Mouse (Mus musculus): ENCODE measurements around the gene Nr1i3.

DNA sequence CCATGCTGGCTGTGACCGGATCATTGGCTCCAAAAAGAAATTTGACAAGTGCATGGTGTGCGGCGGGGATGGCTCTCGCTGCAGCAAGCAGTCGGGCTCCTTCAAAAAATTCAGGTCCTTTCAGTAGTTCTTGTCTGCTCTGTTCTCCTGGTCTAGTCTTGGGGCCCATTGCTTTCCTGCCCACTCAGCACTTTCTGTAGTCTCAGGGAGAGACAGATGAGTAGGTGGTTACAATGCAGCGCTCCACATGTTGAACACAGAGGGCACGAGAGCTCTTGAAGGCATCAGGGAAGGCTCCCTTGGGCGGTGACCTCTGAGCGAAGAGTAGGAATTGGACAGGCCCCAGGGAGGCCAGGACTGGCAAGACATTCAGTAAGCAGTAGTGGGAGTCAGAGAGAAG lies 44.0 kb downstream of the Nr1i3 start:
- TF ChIP-seq CTCF (IDR thresholded peaks at IDR 0.05; ENCODE audit: borderline replicate concordance, insufficient read depth, low read length): no peak
- no peak for TF ChIP-seq POLR2A (IDR thresholded peaks at IDR 0.05; ENCODE audit: low read depth, low read length)

Measured in embryonic fibroblast, embryonic 13.5 days (primary cell).